Mouse (Mus musculus) brain, embryonic 14.5 days (tissue): ENCODE results near the gene Avil.

ENCODE experiments used
- CTCF ChIP-seq: fragments of 200-500 bp; IDR thresholded peaks from 2 replicates; pipeline ENCODE4 v1.5.1; 2012; ENCODE audit warnings: inconsistent platforms, mild to moderate bottlenecking, moderate library complexity, borderline replicate concordance; ENCODE audit not compliant: insufficient read depth, insufficient read length; ENCODE audit errors: extremely low read depth
- POLR2A ChIP-seq: fragments of 200-500 bp; IDR thresholded peaks from 2 replicates; pipeline ENCODE4 v1.6.1; 2012; ENCODE audit warnings: mild to moderate bottlenecking, inconsistent platforms, borderline replicate concordance; ENCODE audit not compliant: poor library complexity, insufficient read depth, insufficient read length, severe bottlenecking; ENCODE audit errors: extremely low read depth

GRCm38 (mm10) chr10:127066519-127067018 lies 66.1 kb downstream of the Avil start:
- TF ChIP-seq CTCF (no peak), POLR2A (no peak)
